Mouse (Mus musculus): ENCODE results near the gene 1700003H04Rik.

DNA sequence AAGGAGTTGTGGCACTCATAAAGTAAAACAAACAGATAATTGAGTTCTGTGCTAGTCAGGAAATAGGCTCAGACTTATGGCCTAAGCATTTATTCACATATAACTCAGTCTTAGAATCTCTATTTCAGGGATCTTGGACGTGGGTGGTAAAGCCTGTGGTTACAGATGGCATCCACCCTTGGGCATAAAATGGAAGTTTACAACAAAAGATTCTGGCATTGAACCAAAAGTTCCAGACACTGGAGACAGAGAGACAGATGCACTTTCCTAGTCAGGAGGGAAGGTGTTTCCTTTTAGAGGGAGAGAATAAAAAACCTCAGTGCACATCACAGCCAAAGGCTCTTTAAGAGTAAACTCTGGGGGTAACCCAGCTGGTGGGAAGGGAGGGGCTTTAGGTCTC, 32.4 kb upstream of the 1700003H04Rik start:
- no peak for TF ChIP-seq CTCF (IDR thresholded peaks at IDR 0.05; ENCODE audit: insufficient read depth, low read depth, low read length)
- TF ChIP-seq POLR2A (IDR thresholded peaks at IDR 0.05; ENCODE audit: insufficient read depth, low read depth, low read length), result no peak

Measured in olfactory bulb, adult 2 months (tissue).